Mouse (Mus musculus): ENCODE results near the gene Fgd6. TPM values are rescaled to one million over a fixed set of nuclear protein-coding genes. Genes with fewer than 3 reads are reported as not detected.

Fgd6 gene
- polyA plus RNA-seq, 1 experiment from 2014 or later, result 1.8 TPM

GRCm38 (mm10) chr10:94167051-94167750 lies 131.4 kb downstream of the Fgd6 start:
- no peak overlapping the region for H3K9ac ChIP-seq (replicated peaks)
- peak overlapping the region; percentile 41; the same call in 1 of the 2 replicates for H3K27ac ChIP-seq (replicated peaks)
- H3K4me3 ChIP-seq (replicated peaks), result no peak overlapping the region
- H3K4me2 ChIP-seq, result no peak overlapping the region
- no peak for ATAC-seq (ENCODE audit: low FRiP score)
- H3K4me1 ChIP-seq, result peaks cover 6% of the 10 kb centered on the region; the same call in 1 of the 2 replicates
- H3K9me3 ChIP-seq (replicated peaks), result no peaks in the 10 kb centered on the region
- 32% methylated on average over 11 of the region's 11 CpGs for WGBS
- no peaks in the 10 kb centered on the region for H3K27me3 ChIP-seq (replicated peaks)
- H3K36me3 ChIP-seq, result peaks cover 67% of the 10 kb centered on the region

- Histone ChIP-seq H3K4me2 (no peak overlapping the region), H3K27me3 (replicated peaks) (no peaks in the 10 kb centered on the region), H3K4me1 (peaks cover 10% of the 10 kb centered on the region; the same call in 1 of the 2 replicates), H3K4me3 (replicated peaks) (no peak overlapping the region), H3K27ac (replicated peaks) (no peak overlapping the region), H3K36me3 (peaks cover 71% of the 10 kb centered on the region), H3K9ac (replicated peaks) (no peak overlapping the region), H3K9me3 (replicated peaks) (no peaks in the 10 kb centered on the region)
- no peak for ATAC-seq (ENCODE audit: low FRiP score)
- whole genome bisulfite sequencing, result 47% methylated on average over 12 of the region's 12 CpGs
Observed at GRCm38 (mm10) chr10:94171440-94172130, 135.8 kb downstream of the Fgd6 start.

- peaks cover 66% of the 10 kb centered on the region for H3K36me3 ChIP-seq
Observed at GRCm38 (mm10) chr10:94172137-94172536, 136.3 kb downstream of the Fgd6 start.

GRCm38 (mm10) chr10:94172706-94173105 lies 136.9 kb downstream of the Fgd6 start:
- Histone ChIP-seq H3K36me3 (peaks cover 61% of the 10 kb centered on the region), H3K4me2 (no peak overlapping the region), H3K27me3 (replicated peaks) (no peaks in the 10 kb centered on the region), H3K9me3 (replicated peaks) (no peaks in the 10 kb centered on the region), H3K4me1 (peaks cover 10% of the 10 kb centered on the region; the same call in 1 of the 2 replicates), H3K4me3 (replicated peaks) (no peak overlapping the region), H3K9ac (replicated peaks) (no peak overlapping the region), H3K27ac (replicated peaks) (no peak overlapping the region)
- ATAC-seq (ENCODE audit: low FRiP score), result no peak
- WGBS, result 24% methylated on average over 6 of the region's 6 CpGs

More at GRCm38 (mm10) chr10:94172137-94172536, 136.3 kb downstream of the Fgd6 start:
- no peaks in the 10 kb centered on the region for H3K27me3 ChIP-seq (replicated peaks)
- H3K4me2 ChIP-seq, result no peak overlapping the region
- H3K27ac ChIP-seq (replicated peaks), result no peak overlapping the region
- no peak overlapping the region for H3K9ac ChIP-seq (replicated peaks)
- no peak overlapping the region for H3K4me3 ChIP-seq (replicated peaks)
- WGBS, result 61% methylated on average over 11 of the region's 11 CpGs
- no peaks in the 10 kb centered on the region for H3K9me3 ChIP-seq (replicated peaks)
- no peak for ATAC-seq (ENCODE audit: low FRiP score)
- peaks cover 10% of the 10 kb centered on the region; the same call in 1 of the 2 replicates for H3K4me1 ChIP-seq

- 88% methylated on average over 7 of the region's 7 CpGs for WGBS
- peaks cover 10% of the 10 kb centered on the region; the same call in 1 of the 2 replicates for H3K4me1 ChIP-seq
- H3K27ac ChIP-seq (replicated peaks), result no peak overlapping the region
- no peaks in the 10 kb centered on the region for H3K27me3 ChIP-seq (replicated peaks)
- H3K4me3 ChIP-seq (replicated peaks), result no peak overlapping the region
- H3K9me3 ChIP-seq (replicated peaks), result no peaks in the 10 kb centered on the region
- ATAC-seq (ENCODE audit: low FRiP score), result no peak
- peaks cover 45% of the 10 kb centered on the region for H3K36me3 ChIP-seq
- no peak overlapping the region for H3K9ac ChIP-seq (replicated peaks)
- H3K4me2 ChIP-seq, result no peak overlapping the region
Observed at GRCm38 (mm10) chr10:94174652-94175051, 138.9 kb downstream of the Fgd6 start.

GRCm38 (mm10) chr10:94183199-94183598 lies 147.4 kb downstream of the Fgd6 start:
- Histone ChIP-seq H3K4me3 (replicated peaks) (no peak overlapping the region), H3K36me3 (peaks cover 38% of the 10 kb centered on the region), H3K9ac (replicated peaks) (no peak overlapping the region), H3K27ac (replicated peaks) (no peak overlapping the region), H3K4me2 (no peak overlapping the region), H3K27me3 (replicated peaks) (no peaks in the 10 kb centered on the region), H3K4me1 (no peaks in the 10 kb centered on the region), H3K9me3 (replicated peaks) (no peaks in the 10 kb centered on the region)
- ATAC-seq (ENCODE audit: low FRiP score), result no peak
- 40% methylated on average over 4 of the region's 4 CpGs for WGBS

Other genes starting within 250 kb of the Fgd6 start
- 0.08 and 0.37 TPM in 2 replicates for gene Usp44, start 204.4 kb upstream of the Fgd6 start, polyA plus RNA-seq (2015; fragmentation: Nextera tagmentation; extraction: Ambion mirVana)
- 159 and 172 TPM in 2 replicates for gene Metap2, start 138.9 kb upstream of the Fgd6 start, polyA plus RNA-seq (2015; fragmentation: Nextera tagmentation; extraction: Ambion mirVana)
- 42.3 and 43.1 TPM in 2 replicates for gene Vezt, start 184 bp upstream of the Fgd6 start, polyA plus RNA-seq (2015; fragmentation: Nextera tagmentation; extraction: Ambion mirVana)
- 6.6 and 8.4 TPM in 2 replicates for gene Nr2c1, start 112.0 kb downstream of the Fgd6 start, polyA plus RNA-seq (2015; fragmentation: Nextera tagmentation; extraction: Ambion mirVana)
- gene Ndufa12, start 162.7 kb downstream of the Fgd6 start, polyA plus RNA-seq (2015; fragmentation: Nextera tagmentation; extraction: Ambion mirVana), result 358 and 402 TPM in 2 replicates